Mouse (Mus musculus) B cell, adult 2 months (primary cell): ENCODE measurements around the gene Zwilch.
"Not testable (repeated sequence)": the region's sequence is repeated elsewhere in the genome, so short reads cannot be mapped to it uniquely, and the experiment has no call there.

Experiments used
- DNase-seq, 2 experiments: peaks; one replicate each; pipeline ENCODE4 v3.0.0; 2022

Zwilch gene

DNA sequence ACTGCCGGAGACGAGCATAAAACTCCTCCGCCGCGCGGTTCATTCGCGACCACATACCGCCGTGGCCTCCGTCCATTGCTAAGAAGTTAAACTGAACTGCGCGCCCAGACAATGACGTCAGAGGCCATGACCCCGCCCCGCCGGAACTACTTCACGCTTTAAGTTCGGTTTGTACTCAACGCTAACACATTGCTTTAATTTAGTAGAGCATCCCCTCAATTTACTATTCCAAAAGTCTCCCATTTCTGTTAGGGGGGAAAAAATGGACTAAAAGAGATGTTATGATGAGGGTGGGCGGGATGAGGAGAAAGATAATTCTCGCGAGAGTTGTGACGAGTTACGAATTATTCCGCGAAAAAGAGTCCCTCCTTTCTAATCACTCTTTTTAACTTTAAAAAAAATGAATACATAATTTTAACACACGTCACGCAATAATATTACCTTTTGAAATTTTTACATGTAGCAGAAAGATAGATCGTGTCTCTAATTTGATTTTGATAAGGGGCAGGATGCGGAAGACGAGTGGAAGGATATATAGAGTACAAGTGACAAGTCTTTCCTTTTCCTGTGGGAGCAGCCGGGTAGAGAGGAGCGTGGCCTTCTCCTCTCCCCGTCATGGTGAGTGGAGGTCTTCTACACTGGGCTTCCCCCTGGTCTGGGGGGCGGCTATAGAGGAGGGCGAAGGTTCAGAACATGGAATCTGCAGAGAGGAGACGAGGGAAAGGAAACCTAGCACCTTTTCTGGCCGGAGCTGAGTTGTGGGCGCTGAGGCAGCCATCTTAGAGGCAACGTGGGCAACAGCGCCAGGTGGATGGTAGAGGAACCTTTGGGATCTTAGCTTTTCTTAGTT, at the start of gene Zwilch, which contains the start of gene Rpl4:
Gene Zwilch (minus strand): TSS at position 289 of the 850 bp plus-strand sequence.
Gene Rpl4 (plus strand): TSS at position 560 of the 850 bp plus-strand sequence.
- DNase-seq, result peak; percentile 91

GRCm38 (mm10) chr9:64222098-64222497, 49.2 kb upstream of the Zwilch start:
- DNase-seq, result no peak

GRCm38 (mm10) chr9:64221480-64221879, 48.6 kb upstream of the Zwilch start:
- no peak for DNase-seq

- no peak for DNase-seq
These were observed 47.7 kb upstream of the Zwilch start for GRCm38 (mm10) chr9:64220603-64221002.

- no peak for DNase-seq
These were observed 47.0 kb upstream of the Zwilch start for GRCm38 (mm10) chr9:64219772-64220420.

DNA sequence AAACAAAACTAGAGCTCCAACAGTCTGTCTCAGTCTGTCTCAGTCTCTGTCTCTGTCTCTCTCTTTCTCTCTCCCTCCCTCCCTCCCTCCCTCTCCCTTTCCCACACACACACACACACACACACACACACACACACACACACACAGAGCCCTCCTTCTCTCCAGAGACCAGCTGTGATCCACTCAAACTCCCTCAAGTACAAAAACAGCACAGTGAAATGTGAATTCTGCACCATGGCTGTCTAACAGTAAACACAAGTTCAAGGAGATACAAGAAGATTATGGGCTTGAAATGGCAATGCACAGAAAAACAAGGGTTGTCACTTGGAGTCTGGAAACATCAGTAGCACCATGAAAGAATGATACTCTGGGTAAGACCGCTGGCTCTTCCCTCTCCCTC, 46.4 kb upstream of the Zwilch start:
- DNase-seq, result no peak

DNA sequence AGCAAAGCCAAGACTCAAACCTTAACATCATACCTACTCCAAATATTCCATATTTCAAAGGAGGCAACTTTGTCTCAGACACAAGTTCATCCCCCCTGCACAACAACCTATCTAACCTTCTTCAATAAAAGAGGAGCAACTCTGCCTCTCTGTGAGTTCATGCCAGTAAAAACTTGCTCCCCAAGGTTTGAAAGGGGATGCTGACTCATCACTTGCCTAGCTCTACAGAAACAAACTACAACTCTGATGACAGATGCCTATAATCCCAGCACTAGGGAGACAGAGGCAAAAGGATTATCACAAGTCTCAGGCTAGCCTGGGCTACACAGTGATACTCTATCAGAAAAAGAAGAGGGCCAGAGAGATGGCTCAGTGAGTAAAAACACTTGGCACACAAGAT, 45.0 kb upstream of the Zwilch start:
- DNase-seq, result no peak

DNA sequence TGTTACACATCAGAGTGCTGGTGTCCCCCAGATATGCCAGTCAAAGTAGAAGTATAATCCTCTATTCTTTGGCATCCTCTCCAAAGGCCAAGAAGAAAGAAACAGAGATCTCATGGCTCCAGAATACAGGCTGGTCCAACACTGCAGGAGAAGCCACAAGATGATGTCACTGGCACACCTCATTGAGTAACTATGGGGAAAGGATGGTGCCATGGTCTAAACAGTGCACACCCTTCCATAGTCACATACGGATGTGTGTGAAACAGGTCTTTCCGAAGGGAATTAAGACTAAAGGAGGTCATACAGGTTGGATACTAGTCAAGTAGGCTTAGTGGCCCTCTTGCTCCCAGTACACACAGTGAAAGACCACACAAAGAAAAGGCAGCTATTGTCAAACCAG, 43.7 kb upstream of the Zwilch start:
- DNase-seq, result no peak

DNA sequence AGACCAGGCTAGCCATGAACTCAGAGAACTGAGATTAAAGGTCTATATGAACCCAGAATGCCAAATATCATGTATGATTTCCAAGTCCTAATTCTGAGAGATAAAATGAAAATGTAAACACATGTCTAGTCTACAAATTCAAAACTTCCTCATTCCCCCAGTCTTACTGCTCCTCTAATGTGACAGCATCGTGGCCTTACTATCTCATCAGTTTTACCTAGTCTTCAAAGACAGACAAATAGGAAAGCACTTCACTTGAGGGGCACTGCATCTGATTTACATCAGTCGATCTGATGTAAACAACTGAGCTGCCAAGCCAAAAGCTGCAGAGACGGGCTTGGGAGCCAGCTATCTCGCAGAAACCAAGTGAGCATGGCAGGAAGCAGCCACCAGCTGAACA, 43.2 kb upstream of the Zwilch start:
- DNase-seq, result no peak

GRCm38 (mm10) chr9:64214452-64214851, 41.5 kb upstream of the Zwilch start:
- DNase-seq, result no peak

DNA sequence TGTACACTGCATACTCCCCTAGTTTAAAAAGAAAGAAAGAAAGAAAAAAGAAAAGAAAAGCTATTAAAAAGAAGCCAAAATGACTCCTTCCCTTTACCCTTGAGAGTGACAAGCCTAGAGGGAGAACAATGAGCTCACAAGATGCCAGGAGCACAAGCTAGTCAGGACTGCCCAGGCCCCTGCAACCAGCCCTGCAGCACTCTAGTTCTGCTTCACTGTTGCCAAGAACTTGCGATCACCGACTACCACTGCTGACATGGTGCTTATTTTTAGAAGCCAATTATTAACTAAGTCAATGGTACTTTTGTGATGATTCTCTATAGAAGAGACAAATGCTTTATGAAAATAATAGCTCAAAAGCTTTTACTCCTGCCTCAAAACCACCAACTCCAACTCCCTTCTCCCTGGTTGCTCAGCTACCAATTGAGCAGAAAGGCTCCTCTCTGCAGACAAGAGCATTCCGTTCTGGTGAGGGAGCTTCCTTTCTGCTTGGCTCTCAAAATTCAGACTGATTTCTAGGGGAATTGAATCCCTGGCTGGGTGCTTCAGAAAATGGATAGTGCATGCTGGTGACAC, 34.7 kb upstream of the Zwilch start:
- no peak for DNase-seq

DNA sequence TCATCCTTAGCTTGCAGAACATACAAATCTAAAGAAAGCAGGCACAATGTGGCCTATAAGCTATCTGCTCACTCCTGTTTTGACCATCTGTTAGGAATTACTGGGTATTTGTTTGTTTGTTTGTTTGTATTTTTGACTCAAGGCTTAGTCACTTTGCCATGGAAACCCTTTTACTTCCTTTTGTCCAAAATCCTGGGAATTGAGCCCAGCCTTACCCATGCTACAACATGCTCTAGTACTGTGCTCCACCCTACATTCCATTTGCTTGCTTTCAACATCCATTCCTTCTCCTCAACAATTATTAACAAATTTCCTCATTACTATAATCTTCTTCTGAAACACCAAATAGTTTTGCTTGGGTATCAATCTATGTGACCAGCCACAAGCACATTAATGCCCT, 30.0 kb upstream of the Zwilch start:
- DNase-seq, result no peak

GRCm38 (mm10) chr9:64202331-64202730, 29.4 kb upstream of the Zwilch start:
- DNase-seq, result no peak

DNA sequence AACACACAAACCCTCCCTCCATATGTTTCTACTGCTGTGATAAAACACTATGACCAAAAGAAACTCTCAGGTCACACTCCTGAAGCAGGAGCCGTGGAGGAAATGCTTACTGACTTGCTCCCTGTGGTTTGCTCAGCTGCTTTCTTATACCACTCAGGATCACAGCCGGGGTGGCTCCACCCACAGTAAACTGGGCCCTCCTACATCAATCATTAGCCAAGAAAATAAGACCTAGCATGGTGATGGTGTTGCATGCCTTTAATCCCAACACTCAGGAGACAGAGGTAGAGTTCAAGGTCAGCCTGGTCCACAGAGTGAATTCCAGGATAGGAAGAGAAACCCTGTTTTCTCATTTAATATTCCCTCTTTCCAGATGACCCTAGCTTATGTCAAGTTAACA, 27.0 kb upstream of the Zwilch start:
- DNase-seq, result no peak

GRCm38 (mm10) chr9:64198763-64199418, 26.0 kb upstream of the Zwilch start:
- not testable (repeated sequence) for DNase-seq

- DNase-seq, result no peak
These were observed 25.3 kb upstream of the Zwilch start for GRCm38 (mm10) chr9:64198068-64198762.

GRCm38 (mm10) chr9:64197524-64197923, 24.6 kb upstream of the Zwilch start:
- no peak for DNase-seq

DNA sequence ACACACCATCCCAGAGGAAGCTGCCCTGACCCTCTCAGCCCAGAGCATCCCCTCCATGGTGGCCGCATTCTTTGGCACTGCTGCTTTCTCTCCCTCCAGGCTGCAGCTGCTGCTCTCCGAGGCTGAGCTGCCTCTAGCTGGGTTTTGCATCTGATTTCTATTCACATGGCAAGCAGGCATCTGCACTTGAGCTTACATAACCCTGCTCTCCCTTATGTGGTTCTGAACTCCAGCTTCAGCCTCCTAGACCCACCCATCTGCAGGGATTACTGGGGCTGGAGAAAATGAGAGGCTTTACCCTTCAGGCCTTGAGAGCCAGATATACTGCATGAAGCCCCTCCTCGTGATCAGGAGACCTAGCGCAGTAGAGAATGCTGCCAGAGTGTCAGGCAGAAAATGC, 22.6 kb upstream of the Zwilch start:
- no peak for DNase-seq

DNA sequence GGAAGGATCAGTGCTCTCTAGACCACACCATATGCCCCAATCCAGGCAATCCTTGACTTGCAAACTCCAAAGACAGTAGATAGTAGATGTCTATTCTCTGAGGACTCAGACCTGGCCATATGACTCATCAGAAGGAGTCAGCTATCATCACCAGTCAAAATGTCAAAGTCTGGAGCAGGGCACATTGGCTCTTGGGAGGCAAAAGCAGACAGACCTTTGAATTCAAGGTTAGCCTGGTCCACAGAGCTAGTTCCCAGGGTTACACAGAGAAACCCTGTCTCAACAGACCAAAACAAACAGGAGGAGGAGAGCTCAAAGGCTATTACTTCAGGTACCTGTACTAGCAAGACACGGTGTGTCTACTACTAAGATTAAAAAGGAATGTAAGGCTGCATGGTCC, 21.0 kb upstream of the Zwilch start:
- DNase-seq, result no peak

GRCm38 (mm10) chr9:64184166-64184840, 11.4 kb upstream of the Zwilch start:
- DNase-seq, result no peak

DNA sequence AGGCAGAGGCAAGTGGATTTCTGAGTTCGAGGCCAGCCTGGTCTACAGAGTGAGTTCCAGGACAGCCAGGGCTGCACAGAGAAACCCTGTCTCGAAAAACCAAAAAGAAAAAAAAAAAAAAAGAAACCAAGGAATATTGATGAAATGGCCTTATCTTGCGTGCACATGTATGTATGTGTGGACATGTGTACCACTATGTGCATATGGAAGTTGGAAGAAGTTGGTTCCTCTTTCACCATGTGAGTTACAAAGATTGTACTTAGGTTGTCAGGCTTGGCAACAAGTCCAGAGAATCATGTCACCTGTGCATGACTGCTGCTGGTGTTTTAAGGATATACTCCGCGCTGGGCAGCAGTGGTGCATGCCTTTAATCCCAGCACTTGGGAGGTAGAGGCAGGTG, 10.4 kb upstream of the Zwilch start:
- not testable (repeated sequence) for DNase-seq

- peak; percentile 91 to 93 for DNase-seq
These were observed 6.2 kb upstream of the Zwilch start, which contains the start of gene Snapc5 for GRCm38 (mm10) chr9:64178974-64179646. Snapc5 (plus strand) TSS chr9:64179274.
